Mouse (Mus musculus) left cerebral cortex, adult 8-10 months (tissue): ENCODE results near the gene Nos1ap. TPM values are rescaled to one million over a fixed set of nuclear protein-coding genes. Genes with fewer than 3 reads are reported as not detected.

Experiments used
- DNase-seq, 2 experiments: peaks; one replicate each; pipeline ENCODE4 v3.0.0; 2022; ENCODE audit warnings: low spot score in 2 of 2
- total RNA-seq, 4 experiments: library from RNA; stranded (reverse); gene quantifications; 2 replicates each; pipeline ENCODE4 v1.2.4; 2022

Nos1ap gene
- total RNA-seq, 4 experiments from 2014 or later: 191 to 209 (median 206) TPM

- peak in 1 of 2 experiments; percentile 1 for DNase-seq
These were observed 287.2 kb downstream of the Nos1ap start for GRCm38 (mm10) chr1:170302456-170302855.

GRCm38 (mm10) chr1:170301686-170302085 is 288.0 kb downstream of the Nos1ap start:
- DNase-seq: peak in 1 of 2 experiments; percentile 2

GRCm38 (mm10) chr1:170299496-170299895 is 290.2 kb downstream of the Nos1ap start:
- no peak for DNase-seq

GRCm38 (mm10) chr1:170294786-170295570 is 294.7 kb downstream of the Nos1ap start:
- peak in 1 of 2 experiments; percentile 33 for DNase-seq

GRCm38 (mm10) chr1:170293257-170293656 is 296.4 kb downstream of the Nos1ap start:
- no peak for DNase-seq

DNA sequence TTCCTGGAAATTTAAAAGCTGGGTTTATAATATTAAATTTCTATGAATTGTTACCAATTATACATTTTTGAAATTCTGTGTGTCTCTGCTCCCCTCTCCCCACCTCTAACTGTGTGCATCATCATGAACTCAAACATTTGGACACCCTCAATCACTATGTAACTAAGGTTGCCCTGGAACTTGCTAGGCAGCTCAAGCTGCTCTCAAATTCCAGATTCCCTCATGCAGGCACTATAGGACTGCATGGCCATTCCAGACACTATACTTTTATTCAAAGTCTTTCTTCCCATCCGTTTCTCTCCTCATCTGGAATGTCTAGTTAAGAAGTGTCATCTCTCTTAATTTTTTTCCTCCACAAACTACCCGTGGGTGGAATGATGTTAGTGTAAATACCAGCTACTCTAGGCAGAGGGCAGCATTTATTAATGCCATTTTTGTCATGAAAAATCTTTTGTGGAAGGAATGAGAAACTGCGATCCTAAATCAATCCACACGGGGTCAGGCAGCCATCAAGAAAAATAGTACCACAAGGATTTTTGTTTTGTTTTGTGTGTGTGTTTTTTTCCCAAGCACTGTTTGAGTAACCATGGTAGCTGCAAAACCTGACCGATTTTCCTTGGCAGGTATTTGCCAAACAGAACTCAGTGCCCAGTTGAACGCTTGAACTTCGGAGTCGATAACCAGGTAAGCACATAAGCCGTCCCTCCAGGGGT is 297.3 kb downstream of the Nos1ap start:
- peak; percentile 33 to 36 for DNase-seq

DNA sequence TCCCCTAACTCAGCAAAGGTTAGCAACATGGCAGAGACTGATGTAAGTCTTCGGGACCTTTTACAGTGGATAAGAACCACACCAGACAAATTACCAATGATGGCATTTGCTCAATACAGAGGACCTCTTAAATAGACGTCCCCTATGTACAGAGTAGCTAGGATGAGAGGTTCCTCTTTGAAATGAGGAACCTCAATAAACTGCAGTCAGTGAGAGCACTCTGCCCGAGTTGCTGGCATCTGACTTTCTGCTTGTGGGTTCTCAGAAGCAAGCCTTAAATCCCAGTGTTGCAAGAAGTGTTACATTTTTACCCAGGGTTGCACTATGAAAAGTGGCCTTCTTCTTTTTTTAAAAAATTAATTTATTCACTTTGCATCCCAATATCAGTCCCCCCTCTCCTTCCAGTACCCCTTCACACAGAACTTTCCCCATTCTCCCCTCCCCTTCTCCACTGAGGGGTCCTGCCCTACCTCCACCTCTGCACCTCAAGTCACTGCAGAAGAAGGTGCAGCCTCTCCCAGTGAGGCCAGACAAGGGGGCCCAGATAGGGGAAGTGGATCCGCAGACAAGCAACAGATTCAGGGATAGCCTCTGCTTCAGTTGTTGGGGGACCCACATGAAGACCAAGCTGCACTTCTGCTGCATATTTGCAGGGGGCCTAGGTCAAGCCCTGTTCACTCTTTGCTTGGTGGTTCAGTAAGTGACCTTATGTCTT is 307.1 kb downstream of the Nos1ap start:
- DNase-seq: no peak

- DNase-seq: no peak
These were observed 312.6 kb downstream of the Nos1ap start, which contains the start of gene Sh2d1b1 for GRCm38 (mm10) chr1:170277016-170277415. Gene Sh2d1b1 (plus strand): TSS chr1:170277320.

- DNase-seq: no peak
These were observed 316.4 kb downstream of the Nos1ap start for GRCm38 (mm10) chr1:170273252-170273651.

GRCm38 (mm10) chr1:170270696-170271095 is 319.0 kb downstream of the Nos1ap start:
- no peak for DNase-seq

- no peak for DNase-seq
These were observed 319.4 kb downstream of the Nos1ap start for GRCm38 (mm10) chr1:170270281-170270680.

DNA sequence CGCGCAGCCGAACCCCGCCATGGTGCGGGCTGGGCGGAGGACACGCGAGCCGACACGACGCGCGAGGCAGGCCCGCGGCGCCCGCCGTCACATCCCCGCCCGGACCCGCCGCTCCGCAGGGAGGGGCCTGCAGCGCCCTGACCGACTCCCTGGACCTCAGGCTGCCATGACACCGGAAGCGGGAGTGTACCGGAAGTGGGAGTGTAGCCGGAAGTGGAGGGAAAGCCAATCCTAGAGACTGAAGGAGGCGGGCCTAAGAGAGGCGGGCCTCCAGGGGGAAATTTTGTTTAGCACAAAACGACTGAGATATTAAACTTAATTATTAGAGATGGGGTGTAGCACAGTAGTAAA is 334.1 kb downstream of the Nos1ap start:
- peak; percentile 66 to 83 for DNase-seq

DNA sequence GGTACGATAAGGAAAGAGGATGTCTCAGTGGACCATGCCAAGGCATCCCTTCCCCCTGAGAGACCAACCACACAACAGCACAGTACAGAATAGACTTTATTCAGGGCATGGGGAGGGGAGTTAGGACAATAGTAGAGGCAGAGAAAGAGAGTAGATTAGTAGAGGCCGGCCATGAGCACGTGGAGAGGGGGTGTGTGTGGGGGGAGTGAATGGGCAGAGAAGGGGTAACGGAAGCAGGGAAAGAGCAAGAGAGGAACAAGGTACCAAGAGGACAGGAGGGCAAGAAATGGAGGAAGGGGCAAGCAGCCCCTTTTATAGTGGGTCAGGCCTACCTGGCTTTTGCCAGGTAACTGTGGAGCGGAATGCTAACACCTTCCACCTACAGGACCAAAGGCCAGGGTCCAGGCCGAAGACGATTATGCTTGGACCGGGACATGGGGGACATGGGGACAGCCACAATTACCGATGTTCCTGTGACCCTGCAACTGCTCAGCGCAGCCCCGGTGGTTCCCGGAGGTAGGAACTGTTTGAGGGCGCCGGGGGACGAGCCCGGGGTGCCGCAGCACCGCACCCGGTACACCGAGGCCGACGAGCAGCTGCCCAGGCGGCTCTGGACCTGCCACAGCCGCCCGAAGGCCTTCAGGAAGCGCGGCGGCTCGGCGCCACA is 334.6 kb downstream of the Nos1ap start:
- DNase-seq: no peak

Other genes starting within 250 kb of the Nos1ap start
- gene Olfml2b, start 54.7 kb upstream of the Nos1ap start, total RNA-seq: 1 to 10 TPM; 2.9 to 4.2 (median 3.9) TPM